Mouse (Mus musculus) E14TG2a.4 (cell line): ENCODE data around the gene Plcb4.
A peak's percentile ranks its signal among the peaks of the same experiment; 100 is the strongest.

ENCODE experiments used
- H3K27me3 ChIP-seq: 2 replicates; pipeline ENCODE4 v1.6.1; 2014; ENCODE audit warnings: low read length, control low read depth; ENCODE audit not compliant: insufficient read depth
- H3K36me3 ChIP-seq: 2 replicates; pipeline ENCODE4 v1.6.1; 2014; ENCODE audit warnings: low read length, control low read depth; ENCODE audit not compliant: insufficient read depth
- H3K4me1 ChIP-seq: replicated peaks from 2 replicates; pipeline ENCODE4 v1.6.1; 2014; ENCODE audit warnings: low read depth, low read length, control low read depth
- H3K4me3 ChIP-seq: replicated peaks from 2 replicates; pipeline ENCODE4 v1.5.1; 2014; ENCODE audit warnings: mild to moderate bottlenecking, low read length
- H3K9me3 ChIP-seq: 2 replicates; pipeline ENCODE4 v1.6.1; 2014; ENCODE audit warnings: low read length, control low read depth
- CTCF ChIP-seq: conservative IDR thresholded peaks from 2 replicates; pipeline ENCODE4 v1.5.1; 2014; ENCODE audit warnings: low read length
- NANOG ChIP-seq: IDR thresholded peaks from 2 replicates; pipeline ENCODE4 v1.6.1; 2014; ENCODE audit warnings: borderline replicate concordance, low read length, mixed read lengths
- POU5F1 ChIP-seq: IDR thresholded peaks from 2 replicates; pipeline ENCODE4 v1.6.1; 2014; ENCODE audit warnings: low read length, borderline replicate concordance

Gene Plcb4

DNA sequence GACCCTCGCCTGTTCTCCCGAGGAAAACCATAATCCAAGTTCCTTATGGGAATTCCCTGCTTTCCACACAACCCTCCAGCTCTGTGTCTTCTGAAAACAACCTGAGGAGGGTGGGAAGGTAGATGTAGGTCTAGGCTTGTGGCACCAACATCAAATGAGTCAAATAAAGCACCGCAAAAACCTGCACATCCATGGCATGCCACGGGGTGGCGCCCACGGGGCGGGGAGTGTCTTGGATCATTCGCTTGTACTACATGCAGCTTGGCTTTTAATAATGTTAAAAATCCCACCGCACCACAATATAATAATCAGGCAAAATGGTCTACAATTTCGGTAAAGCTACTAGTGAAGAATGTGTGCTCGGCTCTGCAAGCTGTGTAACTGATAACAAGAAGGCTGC, 334.5 kb downstream of the Plcb4 start:
- peaks cover 11% of the 10 kb centered on the region for H3K36me3 ChIP-seq
- H3K4me1 ChIP-seq: no peaks in the 10 kb centered on the region
- 0 out of 2 replicates have a peak, but pooled peaks cover 6% of the 10 kb centered on the region for H3K9me3 ChIP-seq
- TF ChIP-seq POU5F1 (no peak), CTCF (peak; percentile 46)
- no peak overlapping the region for H3K4me3 ChIP-seq
- H3K27me3 ChIP-seq: no peaks in the 10 kb centered on the region

- TF ChIP-seq NANOG (no peak), POU5F1 (no peak), CTCF (no peak)
- Histone ChIP-seq H3K36me3 (peaks cover 11% of the 10 kb centered on the region), H3K4me3 (no peak overlapping the region), H3K27me3 (no peaks in the 10 kb centered on the region), H3K4me1 (no peaks in the 10 kb centered on the region), H3K9me3 (0 out of 2 replicates have a peak, but pooled peaks cover 6% of the 10 kb centered on the region)
These were observed 336.4 kb downstream of the Plcb4 start for GRCm38 (mm10) chr2:135995196-135995595.

GRCm38 (mm10) chr2:135996936-135997335, 338.1 kb downstream of the Plcb4 start:
- H3K4me1 ChIP-seq: no peaks in the 10 kb centered on the region
- no peak overlapping the region for H3K4me3 ChIP-seq
- peaks cover 8% of the 10 kb centered on the region for H3K36me3 ChIP-seq
- no peak for TF ChIP-seq POU5F1
- no peak for TF ChIP-seq NANOG
- TF ChIP-seq CTCF: no peak
- H3K9me3 ChIP-seq: 0 out of 2 replicates have a peak, but pooled peaks cover 3% of the 10 kb centered on the region
- no peaks in the 10 kb centered on the region for H3K27me3 ChIP-seq

- H3K4me3 ChIP-seq: no peak overlapping the region
- H3K4me1 ChIP-seq: no peaks in the 10 kb centered on the region
- no peaks in the 10 kb centered on the region for H3K27me3 ChIP-seq
- 0 out of 2 replicates have a peak, but pooled peaks cover 1% of the 10 kb centered on the region for H3K9me3 ChIP-seq
- peaks cover 6% of the 10 kb centered on the region for H3K36me3 ChIP-seq
- no peak for TF ChIP-seq CTCF
- no peak for TF ChIP-seq POU5F1
- TF ChIP-seq NANOG: no peak
These were observed 338.7 kb downstream of the Plcb4 start for GRCm38 (mm10) chr2:135997361-135998150.

- Histone ChIP-seq H3K27me3 (no peaks in the 10 kb centered on the region), H3K36me3 (peaks cover 11% of the 10 kb centered on the region), H3K4me1 (no peaks in the 10 kb centered on the region), H3K4me3 (no peak overlapping the region), H3K9me3 (no peaks in the 10 kb centered on the region)
- TF ChIP-seq CTCF (no peak), NANOG (no peak), POU5F1 (no peak)
These were observed 340.1 kb downstream of the Plcb4 start for GRCm38 (mm10) chr2:135998886-135999285.

- Histone ChIP-seq H3K4me1 (no peaks in the 10 kb centered on the region), H3K4me3 (no peak overlapping the region), H3K9me3 (no peaks in the 10 kb centered on the region), H3K27me3 (no peaks in the 10 kb centered on the region), H3K36me3 (peaks cover 7% of the 10 kb centered on the region)
- TF ChIP-seq NANOG: no peak
- 0 out of 2 replicates have a peak, but pooled peaks have one; percentile 2 for TF ChIP-seq CTCF
These were observed 340.6 kb downstream of the Plcb4 start for GRCm38 (mm10) chr2:135999361-135999760.

DNA sequence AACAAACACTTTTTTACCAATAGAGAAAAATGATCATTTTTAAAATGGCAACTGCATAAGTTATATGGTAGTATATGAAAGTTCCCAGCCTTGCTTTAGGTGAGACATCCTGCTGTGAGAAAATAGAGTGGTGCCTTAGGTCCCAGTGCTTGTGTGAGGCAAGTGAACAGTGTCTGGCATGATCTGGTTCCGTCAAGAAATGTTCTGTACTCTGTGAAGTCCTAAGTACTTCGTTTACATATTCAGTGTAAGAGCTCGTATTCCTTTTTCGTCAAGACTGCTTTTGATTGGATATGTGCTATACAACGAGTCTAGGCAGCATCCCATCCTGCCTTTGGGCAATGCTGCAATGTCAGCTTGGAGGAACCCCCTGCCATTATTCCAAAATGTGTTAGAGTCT, 342.1 kb downstream of the Plcb4 start:
- H3K36me3 ChIP-seq: peaks cover 5% of the 10 kb centered on the region
- H3K4me3 ChIP-seq: no peak overlapping the region
- H3K27me3 ChIP-seq: no peaks in the 10 kb centered on the region
- no peaks in the 10 kb centered on the region for H3K4me1 ChIP-seq
- TF ChIP-seq NANOG: no peak
- TF ChIP-seq CTCF: no peak
- no peak for TF ChIP-seq POU5F1
- no peaks in the 10 kb centered on the region for H3K9me3 ChIP-seq

DNA sequence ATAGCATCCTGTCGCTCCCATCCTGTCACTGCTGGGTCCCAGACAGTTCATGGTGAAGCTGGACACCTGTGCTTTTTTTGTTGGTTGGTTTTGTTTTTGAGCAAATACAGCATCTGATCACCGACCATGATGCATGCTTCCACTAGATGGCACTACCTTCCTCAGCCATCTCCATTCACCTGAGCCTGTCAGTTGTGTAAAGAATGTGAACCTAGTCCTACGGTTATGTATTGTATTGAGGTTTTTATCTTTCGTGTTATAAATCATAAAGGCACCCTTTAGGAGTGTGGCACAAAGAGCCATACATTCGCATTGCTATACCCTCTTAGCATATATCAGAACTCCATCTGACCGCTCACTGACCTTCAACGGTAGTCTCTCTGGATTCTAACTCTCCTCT, 343.3 kb downstream of the Plcb4 start:
- no peak overlapping the region for H3K4me3 ChIP-seq
- H3K27me3 ChIP-seq: no peaks in the 10 kb centered on the region
- no peaks in the 10 kb centered on the region for H3K9me3 ChIP-seq
- no peaks in the 10 kb centered on the region for H3K4me1 ChIP-seq
- peaks cover 5% of the 10 kb centered on the region for H3K36me3 ChIP-seq
- TF ChIP-seq POU5F1 (no peak), NANOG (no peak), CTCF (peak; percentile 57)
